In the genomic region with DNA sequence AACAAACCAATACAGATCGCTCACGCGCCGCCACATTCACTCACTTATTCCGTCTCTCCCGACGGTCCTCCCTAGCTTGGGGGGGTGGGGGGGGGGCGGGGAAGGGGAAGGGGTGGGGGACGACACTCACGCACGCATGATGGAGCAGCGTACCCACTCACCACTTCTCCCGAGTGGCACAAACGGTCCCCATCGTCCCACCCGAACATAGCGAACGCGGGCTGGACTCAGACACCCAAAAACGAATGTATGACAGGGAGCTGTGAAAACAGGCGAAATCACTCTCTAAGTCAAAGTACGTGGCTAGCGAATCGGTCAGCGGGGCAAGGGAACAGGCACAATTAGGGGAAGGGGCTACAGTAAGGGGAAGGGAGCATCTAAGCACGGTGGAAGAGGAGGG, we compare ENCODE assay signal across 8 mouse cellular contexts. TPM values are rescaled to one million over a fixed set of nuclear protein-coding genes. Genes with fewer than 3 reads are reported as not detected.
DNase-seq lines count a peak whose midpoint lies in the region; ATAC-seq and TF ChIP-seq lines count a peak whose summit lies in the region.

No protein-coding gene starts in this region.

- H3K4me2 ChIP-seq in forebrain, embryonic 14.5 days (ENCODE audit: low read length), result no peak overlapping the region
- H3K4me2 ChIP-seq in forebrain, embryonic 12.5 days, result no peak overlapping the region
- no peak overlapping the region for H3K4me2 ChIP-seq in lung, embryonic 14.5 days
- H3K4me2 ChIP-seq in intestine, postnatal 0 days (replicated peaks; ENCODE audit: low read depth), result no peak overlapping the region

- no peak overlapping the region for H3K27ac ChIP-seq in forebrain, embryonic 14.5 days (ENCODE audit: low read depth, low read length)
- H3K27ac ChIP-seq in forebrain, embryonic 12.5 days, result no peak overlapping the region
- no peak overlapping the region for H3K27ac ChIP-seq in lung, embryonic 14.5 days (ENCODE audit: low read depth)
- no peak overlapping the region for H3K27ac ChIP-seq in limb, embryonic 10.5 days
- H3K27ac ChIP-seq in intestine, postnatal 0 days (ENCODE audit: low read depth, low read length), result no peak overlapping the region

- no peaks in the 10 kb centered on the region for H3K36me3 ChIP-seq in forebrain, embryonic 14.5 days (ENCODE audit: control insufficient read depth, insufficient read depth, low read length)
- H3K36me3 ChIP-seq in forebrain, embryonic 12.5 days (replicated peaks), result no peaks in the 10 kb centered on the region
- H3K36me3 ChIP-seq in lung, embryonic 14.5 days (ENCODE audit: insufficient read depth), result no peaks in the 10 kb centered on the region
- H3K36me3 ChIP-seq in limb, embryonic 10.5 days, result no peaks in the 10 kb centered on the region
- H3K36me3 ChIP-seq in intestine, postnatal 0 days (ENCODE audit: control insufficient read depth, insufficient read depth), result no peaks in the 10 kb centered on the region

- TF ChIP-seq CTCF in lung, embryonic 14.5 days (IDR thresholded peaks at IDR 0.05; ENCODE audit: low read depth), result no peak
- TF ChIP-seq CTCF in intestine, postnatal 0 days (IDR thresholded peaks at IDR 0.05; ENCODE audit: low read depth), result no peak

- no peaks in the 10 kb centered on the region for H3K4me1 ChIP-seq in forebrain, embryonic 14.5 days (ENCODE audit: control insufficient read depth, insufficient read depth, low read length)
- H3K4me1 ChIP-seq in forebrain, embryonic 12.5 days, result no peaks in the 10 kb centered on the region
- no peaks in the 10 kb centered on the region for H3K4me1 ChIP-seq in lung, embryonic 14.5 days (ENCODE audit: insufficient read depth)
- H3K4me1 ChIP-seq in limb, embryonic 10.5 days, result no peaks in the 10 kb centered on the region
- H3K4me1 ChIP-seq in intestine, postnatal 0 days (replicated peaks; ENCODE audit: control insufficient read depth, insufficient read depth, low read length), result no peaks in the 10 kb centered on the region

- ATAC-seq in forebrain, embryonic 14.5 days, result no peak
- ATAC-seq in forebrain, embryonic 12.5 days (ENCODE audit: low FRiP score), result no peak
- no peak for ATAC-seq in lung, embryonic 14.5 days (ENCODE audit: insufficient read depth)
- ATAC-seq in intestine, postnatal 0 days, result no peak

- no peak overlapping the region for H3K9ac ChIP-seq in forebrain, embryonic 14.5 days (ENCODE audit: low read length)
- no peak overlapping the region for H3K9ac ChIP-seq in forebrain, embryonic 12.5 days
- no peak overlapping the region for H3K9ac ChIP-seq in lung, embryonic 14.5 days
- H3K9ac ChIP-seq in intestine, postnatal 0 days (ENCODE audit: low read depth, low read length), result no peak overlapping the region

- 5% methylated on average over 25 of the region's 26 CpGs for WGBS in forebrain, embryonic 14.5 days
- WGBS in forebrain, embryonic 12.5 days, result 5% methylated on average over 26 of the region's 26 CpGs
- 2% methylated on average over 25 of the region's 26 CpGs for WGBS in lung, embryonic 14.5 days
- 2% methylated on average over 26 of the region's 26 CpGs for WGBS in limb, embryonic 10.5 days
- WGBS in intestine, postnatal 0 days, result 3% methylated on average over 25 of the region's 26 CpGs

- H3K4me3 ChIP-seq in forebrain, embryonic 14.5 days (ENCODE audit: low read depth, low read length), result no peak overlapping the region
- H3K4me3 ChIP-seq in forebrain, embryonic 12.5 days (replicated peaks), result no peak overlapping the region
- H3K4me3 ChIP-seq in lung, embryonic 14.5 days (ENCODE audit: low read depth, low read length), result no peak overlapping the region
- H3K4me3 ChIP-seq in limb, embryonic 10.5 days, result no peak overlapping the region
- H3K4me3 ChIP-seq in intestine, postnatal 0 days (ENCODE audit: low read depth, low read length), result no peak overlapping the region

- peak; percentile 59 for DNase-seq in forebrain, embryonic 14.5 days (ENCODE audit: low spot score)
- DNase-seq in lung, embryonic 14.5 days, result peak; percentile 65
- no peak for DNase-seq in lung, postnatal 14 days
- peak; percentile 97 for DNase-seq in adipocyte (ENCODE audit: low spot score)
- peak; percentile 97 for DNase-seq in limb, embryonic 10.5 days (ENCODE audit: low spot score)
- peak; percentile 96 for DNase-seq in thymus, postnatal 0 days (ENCODE audit: low spot score)

- H3K9me3 ChIP-seq in forebrain, embryonic 14.5 days (replicated peaks; ENCODE audit: control insufficient read depth, low read length), result no peaks in the 10 kb centered on the region
- no peaks in the 10 kb centered on the region for H3K9me3 ChIP-seq in forebrain, embryonic 12.5 days
- H3K9me3 ChIP-seq in lung, embryonic 14.5 days (ENCODE audit: low read depth, low read length), result no peaks in the 10 kb centered on the region
- H3K9me3 ChIP-seq in limb, embryonic 10.5 days (replicated peaks), result no peaks in the 10 kb centered on the region
- no peaks in the 10 kb centered on the region for H3K9me3 ChIP-seq in intestine, postnatal 0 days (ENCODE audit: control insufficient read depth)

- no peaks in the 10 kb centered on the region for H3K27me3 ChIP-seq in forebrain, embryonic 14.5 days (replicated peaks; ENCODE audit: control insufficient read depth, insufficient read depth, low read length)
- H3K27me3 ChIP-seq in forebrain, embryonic 12.5 days, result no peaks in the 10 kb centered on the region
- H3K27me3 ChIP-seq in lung, embryonic 14.5 days (ENCODE audit: insufficient read depth, low read length), result no peaks in the 10 kb centered on the region
- 0 out of 2 replicates have a peak, but pooled peaks cover 5% of the 10 kb centered on the region for H3K27me3 ChIP-seq in limb, embryonic 10.5 days (ENCODE audit: low read depth, poor library complexity, severe bottlenecking)
- no peaks in the 10 kb centered on the region for H3K27me3 ChIP-seq in intestine, postnatal 0 days (replicated peaks; ENCODE audit: control insufficient read depth, insufficient read depth, low read length)

RNA-seq across cellular contexts. Expression of gene Gm21060, which starts 30.2 kb away (rescaled TPM):
- not detected in 2 replicates for polyA plus RNA-seq in forebrain, embryonic 14.5 days (2014; fragmentation: Nextera tagmentation; extraction: Ambion mirVana)
- not detected in 2 replicates for polyA plus RNA-seq in forebrain, embryonic 12.5 days (2016; fragmentation: Nextera tagmentation; extraction: Ambion mirVana)
- not detected in 2 replicates for polyA plus RNA-seq in lung, embryonic 14.5 days (2014; fragmentation: Nextera tagmentation; extraction: Ambion mirVana)
- polyA plus RNA-seq in limb, embryonic 10.5 days (2016; fragmentation: Nextera tagmentation; extraction: Ambion mirVana), result not detected in 2 replicates
- polyA plus RNA-seq in thymus, postnatal 0 days (2015; fragmentation: Nextera tagmentation; extraction: Ambion mirVana), result not detected in 2 replicates
- not detected in 2 replicates for polyA plus RNA-seq in intestine, postnatal 0 days (2015; fragmentation: Nextera tagmentation; extraction: Ambion mirVana)

RNA-seq across cellular contexts. Expression of gene Csf2ra, which starts 38.4 kb away (rescaled TPM):
- 10.2 and 15.7 TPM in 2 replicates for polyA plus RNA-seq in forebrain, embryonic 14.5 days (2014; fragmentation: Nextera tagmentation; extraction: Ambion mirVana)
- polyA plus RNA-seq in forebrain, embryonic 12.5 days (2016; fragmentation: Nextera tagmentation; extraction: Ambion mirVana), result 22.2 and 24.8 TPM in 2 replicates
- 24.4 and 24.6 TPM in 2 replicates for polyA plus RNA-seq in lung, embryonic 14.5 days (2014; fragmentation: Nextera tagmentation; extraction: Ambion mirVana)
- 10.6 and 20.2 TPM in 2 replicates for polyA plus RNA-seq in limb, embryonic 10.5 days (2016; fragmentation: Nextera tagmentation; extraction: Ambion mirVana)
- polyA plus RNA-seq in thymus, postnatal 0 days (2015; fragmentation: Nextera tagmentation; extraction: Ambion mirVana), result 9.9 and 13.0 TPM in 2 replicates
- 13.2 and 21.9 TPM in 2 replicates for polyA plus RNA-seq in intestine, postnatal 0 days (2015; fragmentation: Nextera tagmentation; extraction: Ambion mirVana)
